Mouse (Mus musculus): ENCODE data around the gene Fam166b. TPM values are rescaled to one million over a fixed set of nuclear protein-coding genes. Genes with fewer than 3 reads are reported as not detected.

Gene Fam166b
- polyA plus RNA-seq, 1 experiment from 2014 or later, result 0.28 TPM

GRCm38 (mm10) chr4:43425648-43426380 lies 3.1 kb downstream of the Fam166b start:
- Histone ChIP-seq H3K27me3 (ENCODE audit: control insufficient read depth, insufficient read depth, low read length) (peaks cover 40% of the 10 kb centered on the region), H3K4me3 (ENCODE audit: low read depth, low read length) (no peak overlapping the region), H3K4me2 (ENCODE audit: low read depth, low read length, severe bottlenecking) (peak overlapping the region; percentile 31; the same call in 1 of the 2 replicates), H3K36me3 (ENCODE audit: control insufficient read depth, insufficient read depth, low read length) (peaks cover 4% of the 10 kb centered on the region; the same call in 1 of the 2 replicates), H3K9me3 (ENCODE audit: control insufficient read depth, low read length) (no peaks in the 10 kb centered on the region), H3K4me1 (replicated peaks; ENCODE audit: control insufficient read depth, insufficient read depth, low read length) (peaks cover 17% of the 10 kb centered on the region), H3K27ac (ENCODE audit: low read depth, low read length) (no peak overlapping the region), H3K9ac (ENCODE audit: low read length) (peak overlapping the region; percentile 27)
- WGBS, result 15% methylated on average over 31 of the region's 31 CpGs
- peak; percentile 49; the same call in 1 of the 2 replicates for ATAC-seq (replicated peaks; ENCODE audit: low FRiP score)
- peak; percentile 67 for DNase-seq (ENCODE audit: low spot score)

GRCm38 (mm10) chr4:43425197-43425596 lies 3.7 kb downstream of the Fam166b start:
- H3K9me3 ChIP-seq (ENCODE audit: control insufficient read depth, low read length), result no peaks in the 10 kb centered on the region
- 23% methylated on average over 14 of the region's 14 CpGs for WGBS
- H3K4me3 ChIP-seq (ENCODE audit: low read depth, low read length), result no peak overlapping the region
- H3K4me1 ChIP-seq (replicated peaks; ENCODE audit: control insufficient read depth, insufficient read depth, low read length), result peaks cover 17% of the 10 kb centered on the region
- ATAC-seq (replicated peaks; ENCODE audit: low FRiP score) (no peak; the same call in 1 of the 2 replicates), DNase-seq (ENCODE audit: low spot score) (no peak)
- peak overlapping the region; percentile 27 for H3K9ac ChIP-seq (ENCODE audit: low read length)
- H3K27me3 ChIP-seq (ENCODE audit: control insufficient read depth, insufficient read depth, low read length), result peaks cover 40% of the 10 kb centered on the region
- peak overlapping the region; percentile 31; the same call in 1 of the 2 replicates for H3K4me2 ChIP-seq (ENCODE audit: low read depth, low read length, severe bottlenecking)
- peaks cover 4% of the 10 kb centered on the region; the same call in 1 of the 2 replicates for H3K36me3 ChIP-seq (ENCODE audit: control insufficient read depth, insufficient read depth, low read length)
- H3K27ac ChIP-seq (ENCODE audit: low read depth, low read length), result no peak overlapping the region

GRCm38 (mm10) chr4:43424072-43424471 lies 4.9 kb downstream of the Fam166b start:
- no peak for DNase-seq (ENCODE audit: low spot score)
- no peak overlapping the region for H3K27ac ChIP-seq (ENCODE audit: low read depth, low read length)
- peaks cover 37% of the 10 kb centered on the region for H3K27me3 ChIP-seq (ENCODE audit: control insufficient read depth, insufficient read depth, low read length)
- no peak overlapping the region for H3K4me3 ChIP-seq (ENCODE audit: low read depth, low read length)
- no peak overlapping the region for H3K9ac ChIP-seq (ENCODE audit: low read length)
- peaks cover 4% of the 10 kb centered on the region; the same call in 1 of the 2 replicates for H3K36me3 ChIP-seq (ENCODE audit: control insufficient read depth, insufficient read depth, low read length)
- 83% methylated on average over 9 of the region's 9 CpGs for WGBS
- no peak overlapping the region for H3K4me2 ChIP-seq (ENCODE audit: low read depth, low read length, severe bottlenecking)
- no peak for ATAC-seq (replicated peaks; ENCODE audit: low FRiP score)
- peaks cover 17% of the 10 kb centered on the region for H3K4me1 ChIP-seq (replicated peaks; ENCODE audit: control insufficient read depth, insufficient read depth, low read length)
- H3K9me3 ChIP-seq (ENCODE audit: control insufficient read depth, low read length), result no peaks in the 10 kb centered on the region

GRCm38 (mm10) chr4:43423267-43423934 lies 5.5 kb downstream of the Fam166b start:
- H3K9ac ChIP-seq (ENCODE audit: low read length), result no peak overlapping the region
- DNase-seq (ENCODE audit: low spot score) (no peak), ATAC-seq (replicated peaks; ENCODE audit: low FRiP score) (no peak)
- no peak overlapping the region for H3K27ac ChIP-seq (ENCODE audit: low read depth, low read length)
- H3K36me3 ChIP-seq (ENCODE audit: control insufficient read depth, insufficient read depth, low read length), result peaks cover 4% of the 10 kb centered on the region; the same call in 1 of the 2 replicates
- H3K4me1 ChIP-seq (replicated peaks; ENCODE audit: control insufficient read depth, insufficient read depth, low read length), result peaks cover 13% of the 10 kb centered on the region
- peaks cover 32% of the 10 kb centered on the region for H3K27me3 ChIP-seq (ENCODE audit: control insufficient read depth, insufficient read depth, low read length)
- H3K4me2 ChIP-seq (ENCODE audit: low read depth, low read length, severe bottlenecking), result no peak overlapping the region
- 94% methylated on average over 20 of the region's 20 CpGs for WGBS
- H3K4me3 ChIP-seq (ENCODE audit: low read depth, low read length), result no peak overlapping the region
- no peaks in the 10 kb centered on the region for H3K9me3 ChIP-seq (ENCODE audit: control insufficient read depth, low read length)

- H3K4me3 ChIP-seq (ENCODE audit: low read depth, low read length), result no peak overlapping the region
- no peak overlapping the region for H3K27ac ChIP-seq (ENCODE audit: low read depth, low read length)
- peaks cover 10% of the 10 kb centered on the region for H3K4me1 ChIP-seq (replicated peaks; ENCODE audit: control insufficient read depth, insufficient read depth, low read length)
- no peaks in the 10 kb centered on the region for H3K9me3 ChIP-seq (ENCODE audit: control insufficient read depth, low read length)
- 79% methylated on average over 28 of the region's 28 CpGs for WGBS
- H3K4me2 ChIP-seq (ENCODE audit: low read depth, low read length, severe bottlenecking), result no peak overlapping the region
- DNase-seq (ENCODE audit: low spot score) (no peak), ATAC-seq (replicated peaks; ENCODE audit: low FRiP score) (no peak)
- peaks cover 4% of the 10 kb centered on the region; the same call in 1 of the 2 replicates for H3K36me3 ChIP-seq (ENCODE audit: control insufficient read depth, insufficient read depth, low read length)
- peaks cover 18% of the 10 kb centered on the region for H3K27me3 ChIP-seq (ENCODE audit: control insufficient read depth, insufficient read depth, low read length)
- no peak overlapping the region for H3K9ac ChIP-seq (ENCODE audit: low read length)
These were observed 7.2 kb downstream of the Fam166b start for GRCm38 (mm10) chr4:43421632-43422240.

- peak; percentile 24; the same call in 1 of the 2 replicates for ATAC-seq (replicated peaks; ENCODE audit: low FRiP score)
These were observed 8.6 kb downstream of the Fam166b start for GRCm38 (mm10) chr4:43420305-43420704.

GRCm38 (mm10) chr4:43419801-43420281 lies 9.1 kb downstream of the Fam166b start:
- Histone ChIP-seq H3K4me3 (ENCODE audit: low read depth, low read length) (no peak overlapping the region), H3K27me3 (ENCODE audit: control insufficient read depth, insufficient read depth, low read length) (peaks cover 3% of the 10 kb centered on the region; the same call in 1 of the 2 replicates), H3K36me3 (ENCODE audit: control insufficient read depth, insufficient read depth, low read length) (peaks cover 4% of the 10 kb centered on the region; the same call in 1 of the 2 replicates), H3K9ac (ENCODE audit: low read length) (no peak overlapping the region), H3K9me3 (ENCODE audit: control insufficient read depth, low read length) (no peaks in the 10 kb centered on the region), H3K27ac (ENCODE audit: low read depth, low read length) (no peak overlapping the region), H3K4me1 (replicated peaks; ENCODE audit: control insufficient read depth, insufficient read depth, low read length) (no peaks in the 10 kb centered on the region), H3K4me2 (ENCODE audit: low read depth, low read length, severe bottlenecking) (no peak overlapping the region)
- DNase-seq (ENCODE audit: low spot score) (no peak), ATAC-seq (replicated peaks; ENCODE audit: low FRiP score) (no peak)
- 72% methylated on average over 9 of the region's 9 CpGs for WGBS

More at GRCm38 (mm10) chr4:43420305-43420704, 8.6 kb downstream of the Fam166b start:
- Histone ChIP-seq H3K4me3 (ENCODE audit: low read depth, low read length) (no peak overlapping the region), H3K4me1 (replicated peaks; ENCODE audit: control insufficient read depth, insufficient read depth, low read length) (peaks cover 1% of the 10 kb centered on the region), H3K9ac (ENCODE audit: low read length) (no peak overlapping the region), H3K9me3 (ENCODE audit: control insufficient read depth, low read length) (no peaks in the 10 kb centered on the region), H3K27ac (ENCODE audit: low read depth, low read length) (no peak overlapping the region), H3K27me3 (ENCODE audit: control insufficient read depth, insufficient read depth, low read length) (peaks cover 6% of the 10 kb centered on the region), H3K4me2 (ENCODE audit: low read depth, low read length, severe bottlenecking) (no peak overlapping the region), H3K36me3 (ENCODE audit: control insufficient read depth, insufficient read depth, low read length) (peaks cover 4% of the 10 kb centered on the region; the same call in 1 of the 2 replicates)
- WGBS, result 6% methylated on average over 6 of the region's 6 CpGs
- DNase-seq (ENCODE audit: low spot score), result peak; percentile 79

- Histone ChIP-seq H3K4me2 (ENCODE audit: low read depth, low read length, severe bottlenecking) (no peak overlapping the region), H3K36me3 (ENCODE audit: control insufficient read depth, insufficient read depth, low read length) (peaks cover under 1% of the 10 kb centered on the region; the same call in 1 of the 2 replicates), H3K27ac (ENCODE audit: low read depth, low read length) (no peak overlapping the region), H3K9me3 (ENCODE audit: control insufficient read depth, low read length) (no peaks in the 10 kb centered on the region), H3K4me3 (ENCODE audit: low read depth, low read length) (no peak overlapping the region), H3K4me1 (replicated peaks; ENCODE audit: control insufficient read depth, insufficient read depth, low read length) (no peaks in the 10 kb centered on the region), H3K27me3 (ENCODE audit: control insufficient read depth, insufficient read depth, low read length) (no peaks in the 10 kb centered on the region), H3K9ac (ENCODE audit: low read length) (no peak overlapping the region)
- WGBS, result 65% methylated on average over 15 of the region's 15 CpGs
- no peak for ATAC-seq (replicated peaks; ENCODE audit: low FRiP score)
- DNase-seq (ENCODE audit: low spot score), result no peak
These were observed 9.8 kb downstream of the Fam166b start for GRCm38 (mm10) chr4:43418973-43419656.

Measured in forebrain, embryonic 11.5 days (tissue).